Mouse (Mus musculus) embryonic facial prominence, embryonic 14.5 days (tissue): ENCODE data around the gene Rragd. TPM values are rescaled to one million over a fixed set of nuclear protein-coding genes. Genes with fewer than 3 reads are reported as not detected.
"Not testable (repeated sequence)": the region's sequence is repeated elsewhere in the genome, so short reads cannot be mapped to it uniquely, and the experiment has no call there.

Experiments
- ATAC-seq: fragments of 200-750 bp; cut with Nextera tagmentation; 2 replicates; pipeline ENCODE4 v1.8.0; 2017; ENCODE audit warnings: low read depth, moderate number of reproducible peaks, moderate TSS enrichment
- DNase-seq: peaks from one replicate; pipeline ENCODE4 v3.0.0-alpha.2; 2015; ENCODE audit warnings: low spot score
- H3K27ac ChIP-seq: fragments of 300-500 bp; sonication (generic); replicated peaks from 2 replicates; pipeline ENCODE4 v1.5.1; 2014; ENCODE audit warnings: low read depth, mild to moderate bottlenecking, low read length, moderate library complexity
- H3K27me3 ChIP-seq: fragments of 300-500 bp; sonication (generic); replicated peaks from 2 replicates; pipeline ENCODE4 v1.6.1; 2014; ENCODE audit warnings: low read length; ENCODE audit not compliant: control insufficient read depth, insufficient read depth
- H3K36me3 ChIP-seq: fragments of 300-500 bp; sonication (generic); 2 replicates; pipeline ENCODE4 v1.6.1; 2014; ENCODE audit warnings: low read length, mixed read lengths; ENCODE audit not compliant: control insufficient read depth, insufficient read depth
- H3K4me1 ChIP-seq: fragments of 300-500 bp; sonication (generic); 2 replicates; pipeline ENCODE4 v1.6.1; 2014; ENCODE audit warnings: antibody characterized with exemption, low read length; ENCODE audit not compliant: control insufficient read depth, insufficient read depth
- H3K4me2 ChIP-seq: fragments of 300-500 bp; sonication (generic); 2 replicates; pipeline ENCODE4 v1.6.1; 2014; ENCODE audit warnings: low read depth, mild to moderate bottlenecking, low read length, moderate library complexity, mixed read lengths
- H3K4me3 ChIP-seq: fragments of 300-500 bp; sonication (generic); 2 replicates; pipeline ENCODE4 v1.5.1; 2014; ENCODE audit warnings: low read depth, mild to moderate bottlenecking, low read length
- H3K9ac ChIP-seq: fragments of 300-500 bp; sonication (generic); 2 replicates; pipeline ENCODE4 v1.6.1; 2014; ENCODE audit warnings: low read depth, mild to moderate bottlenecking, low read length, moderate library complexity, mixed read lengths
- H3K9me3 ChIP-seq: fragments of 300-500 bp; sonication (generic); 2 replicates; pipeline ENCODE4 v1.6.1; 2016; ENCODE audit warnings: low read length; ENCODE audit not compliant: control insufficient read depth
- WGBS: fragments of 180-500 bp; shearing (Covaris S2); extraction: QIAGEN DNeasy Blood & Tissue Kit; methylation state at CpG from one replicate; pipeline ENCODE4 v1.1.7; 2014; 5-methylcytosine and 5-hydroxymethylcytosine counted together
- polyA plus RNA-seq: library from polyadenylated mRNA; unstranded; fragments of >200 nt; fragmentation: Nextera tagmentation; extraction: Ambion mirVana; gene quantifications from 2 replicates; pipeline ENCODE4 v1.2.1, GENCODE M21; 2014

Rragd gene
- polyA plus RNA-seq, 1 experiment from 2014 or later, result 21.8 TPM

- DNase-seq (peak; percentile 31), ATAC-seq (no peak; the same call in 1 of the 2 replicates)
- no peaks in the 10 kb centered on the region for H3K9me3 ChIP-seq
These were observed 31.5 kb upstream of the Rragd start for GRCm38 (mm10) chr4:32951035-32951940.

GRCm38 (mm10) chr4:32952681-32953080, 30.2 kb upstream of the Rragd start:
- ATAC-seq, result no peak
- 0 out of 2 replicates have a peak, but pooled peaks cover 5% of the 10 kb centered on the region for H3K27me3 ChIP-seq
- peak; percentile 43 for DNase-seq
- H3K4me1 ChIP-seq, result no peaks in the 10 kb centered on the region; the same call in 1 of the 2 replicates
- no peak overlapping the region for H3K27ac ChIP-seq
- WGBS, result 13% methylated on average over 7 of the region's 7 CpGs
- no peaks in the 10 kb centered on the region for H3K9me3 ChIP-seq
- no peak overlapping the region for H3K9ac ChIP-seq
- H3K4me3 ChIP-seq, result peak overlapping the region; percentile 34; the same call in 1 of the 2 replicates
- peak overlapping the region; percentile 93 for H3K4me2 ChIP-seq
- H3K36me3 ChIP-seq, result no peaks in the 10 kb centered on the region

More at GRCm38 (mm10) chr4:32951035-32951940, 31.5 kb upstream of the Rragd start:
- H3K4me3 ChIP-seq, result peak overlapping the region; percentile 75
- no peaks in the 10 kb centered on the region; the same call in 1 of the 2 replicates for H3K4me1 ChIP-seq
- H3K27me3 ChIP-seq, result 0 out of 2 replicates have a peak, but pooled peaks cover 5% of the 10 kb centered on the region
- H3K36me3 ChIP-seq, result no peaks in the 10 kb centered on the region
- WGBS, result 6% methylated on average over 26 of the region's 34 CpGs
- peak overlapping the region; percentile 75 for H3K9ac ChIP-seq
- H3K4me2 ChIP-seq, result peak overlapping the region; percentile 93
- H3K27ac ChIP-seq, result no peak overlapping the region

GRCm38 (mm10) chr4:32956423-32956822, 26.4 kb upstream of the Rragd start:
- DNase-seq (no peak), ATAC-seq (no peak)
- WGBS, result 36% methylated on average over 2 of the region's 2 CpGs
- H3K9ac ChIP-seq, result no peak overlapping the region
- no peaks in the 10 kb centered on the region for H3K36me3 ChIP-seq
- no peaks in the 10 kb centered on the region for H3K9me3 ChIP-seq
- no peak overlapping the region for H3K4me2 ChIP-seq
- H3K27ac ChIP-seq, result no peak overlapping the region
- H3K4me3 ChIP-seq, result no peak overlapping the region
- H3K4me1 ChIP-seq, result no peaks in the 10 kb centered on the region
- 0 out of 2 replicates have a peak, but pooled peaks cover 3% of the 10 kb centered on the region for H3K27me3 ChIP-seq

- Histone ChIP-seq H3K27me3 (no peaks in the 10 kb centered on the region), H3K4me2 (no peak overlapping the region), H3K4me3 (no peak overlapping the region), H3K9me3 (no peaks in the 10 kb centered on the region), H3K27ac (no peak overlapping the region), H3K36me3 (no peaks in the 10 kb centered on the region), H3K4me1 (no peaks in the 10 kb centered on the region), H3K9ac (no peak overlapping the region)
- ATAC-seq, result no peak
- 78% methylated on average over 3 of the region's 3 CpGs for WGBS
- no peak for DNase-seq
These were observed 21.4 kb upstream of the Rragd start for GRCm38 (mm10) chr4:32961394-32961793.

DNA sequence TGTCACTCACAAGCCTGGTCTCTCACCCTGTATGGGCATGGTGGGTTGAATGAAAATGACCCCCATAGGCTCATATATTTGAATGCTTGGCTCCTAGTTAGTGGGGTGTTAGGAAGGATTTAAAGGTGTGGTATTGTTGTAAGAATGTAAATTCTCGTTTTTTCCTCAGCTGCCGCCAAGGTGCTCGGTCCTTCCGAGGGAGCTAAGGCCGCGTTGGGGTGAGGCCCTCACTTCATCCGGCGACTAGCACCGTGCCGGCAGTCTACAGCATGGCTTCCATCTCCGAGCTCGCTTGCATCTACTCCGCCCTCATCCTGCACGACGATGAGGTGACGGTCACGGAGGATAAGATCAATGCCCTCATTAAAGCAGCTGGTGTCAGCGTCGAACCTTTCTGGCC, 18.2 kb upstream of the Rragd start:
- not testable (repeated sequence) for H3K9ac ChIP-seq, H3K27me3 ChIP-seq, H3K4me3 ChIP-seq, H3K4me2 ChIP-seq, H3K36me3 ChIP-seq, ATAC-seq, H3K9me3 ChIP-seq, H3K27ac ChIP-seq, DNase-seq, H3K4me1 ChIP-seq
- 84% methylated on average over 19 of the region's 19 CpGs for WGBS

GRCm38 (mm10) chr4:32977331-32977730, 5.5 kb upstream of the Rragd start:
- no peak overlapping the region for H3K9ac ChIP-seq
- peaks cover 7% of the 10 kb centered on the region; the same call in 1 of the 2 replicates for H3K27me3 ChIP-seq
- no peak overlapping the region for H3K4me3 ChIP-seq
- no peak for DNase-seq
- no peaks in the 10 kb centered on the region for H3K4me1 ChIP-seq
- ATAC-seq, result no peak
- H3K4me2 ChIP-seq, result no peak overlapping the region
- H3K36me3 ChIP-seq, result no peaks in the 10 kb centered on the region
- WGBS, result 80% methylated on average over 4 of the region's 4 CpGs
- no peak overlapping the region for H3K27ac ChIP-seq
- H3K9me3 ChIP-seq, result peaks cover 15% of the 10 kb centered on the region

DNA sequence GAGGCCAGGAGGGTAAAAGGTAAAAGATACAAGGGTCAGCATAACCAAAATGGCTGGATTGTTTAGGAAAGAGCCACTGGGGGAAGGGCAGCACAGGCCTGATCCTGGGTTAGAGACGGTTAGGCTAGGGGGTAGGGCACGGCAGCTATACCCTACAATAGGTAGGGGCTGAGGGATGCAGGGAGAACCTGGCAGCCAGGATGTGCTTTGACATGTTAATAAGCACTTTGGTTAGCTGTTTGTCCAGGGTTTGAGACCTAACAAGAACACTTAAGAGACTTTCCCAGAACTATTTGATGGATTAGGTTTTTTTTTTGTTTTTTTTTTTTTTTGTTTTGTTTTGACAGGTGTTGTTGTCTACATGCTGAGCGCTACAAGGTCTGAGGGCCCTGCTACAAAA, 2.8 kb upstream of the Rragd start:
- H3K27me3 ChIP-seq, result peaks cover 7% of the 10 kb centered on the region; the same call in 1 of the 2 replicates
- no peaks in the 10 kb centered on the region for H3K36me3 ChIP-seq
- ATAC-seq (no peak), DNase-seq (no peak)
- H3K9me3 ChIP-seq, result no peaks in the 10 kb centered on the region
- no peak overlapping the region for H3K9ac ChIP-seq
- H3K4me2 ChIP-seq, result no peak overlapping the region
- H3K27ac ChIP-seq, result no peak overlapping the region
- WGBS, result 64% methylated on average over 3 of the region's 3 CpGs
- 0 out of 2 replicates have a peak, but pooled peaks cover 4% of the 10 kb centered on the region for H3K4me1 ChIP-seq
- H3K4me3 ChIP-seq, result no peak overlapping the region

DNA sequence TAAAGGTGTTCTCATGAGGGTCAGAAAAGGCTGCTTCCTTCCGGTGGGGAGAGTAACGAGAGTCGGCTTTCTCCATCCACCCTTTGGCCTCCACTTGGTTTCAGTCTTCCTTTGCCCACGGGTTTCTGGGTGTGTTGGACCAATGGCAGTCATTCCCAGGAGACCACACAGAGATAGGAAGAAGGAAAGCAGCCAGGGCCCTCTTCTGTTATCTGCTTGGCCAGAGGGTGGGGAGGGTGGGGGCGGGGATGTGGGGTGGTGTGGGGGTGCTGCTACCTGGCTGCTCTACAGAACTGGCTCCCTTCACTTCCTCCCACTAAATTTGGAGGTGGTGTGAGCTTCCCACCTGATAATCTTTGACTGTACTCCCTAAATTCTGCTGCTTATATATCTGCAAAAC, 1.2 kb upstream of the Rragd start:
- ATAC-seq (no peak), DNase-seq (no peak)
- 0 out of 2 replicates have a peak, but pooled peaks cover 4% of the 10 kb centered on the region for H3K4me1 ChIP-seq
- 18% methylated on average over 5 of the region's 5 CpGs for WGBS
- H3K4me3 ChIP-seq, result no peak overlapping the region
- peaks cover 7% of the 10 kb centered on the region; the same call in 1 of the 2 replicates for H3K27me3 ChIP-seq
- H3K27ac ChIP-seq, result no peak overlapping the region
- no peaks in the 10 kb centered on the region for H3K9me3 ChIP-seq
- H3K9ac ChIP-seq, result no peak overlapping the region
- H3K4me2 ChIP-seq, result no peak overlapping the region
- H3K36me3 ChIP-seq, result no peaks in the 10 kb centered on the region
